Mouse (Mus musculus) telencephalon, adult 2 months (tissue): ENCODE results near the gene Ahsg.
"Not testable (repeated sequence)": the region's sequence is repeated elsewhere in the genome, so short reads cannot be mapped to it uniquely, and the experiment has no call there.

ENCODE experiments used
- DNase-seq: peaks from one replicate; pipeline ENCODE4 v3.0.0-alpha.2; 2011; ENCODE audit warnings: low read depth, low spot score

Gene Ahsg

GRCm38 (mm10) chr16:22939120-22939695, 48.1 kb downstream of the Ahsg start:
- DNase-seq, result no peak

- DNase-seq, result not testable (repeated sequence)
Measured at GRCm38 (mm10) chr16:22941825-22942476, 50.9 kb downstream of the Ahsg start.

DNA sequence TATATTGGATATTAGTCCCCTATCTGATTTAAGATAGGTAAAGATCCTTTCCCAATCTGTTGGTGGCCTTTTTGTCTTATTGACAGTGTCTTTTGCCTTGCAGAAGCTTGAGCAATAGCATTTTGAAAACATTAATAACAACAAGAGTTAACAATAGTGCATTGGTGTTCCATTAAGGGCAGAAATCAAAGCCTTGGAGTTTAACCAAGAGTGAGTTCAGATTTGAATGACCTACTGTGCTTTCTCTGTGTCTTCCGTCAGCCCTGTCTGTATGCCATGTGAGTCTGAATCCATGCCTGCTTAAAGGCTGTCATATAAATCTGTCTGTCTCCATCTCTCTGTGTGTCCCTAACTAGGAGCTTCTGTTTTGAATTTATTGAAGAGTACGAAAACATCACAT, 56.3 kb downstream of the Ahsg start:
- DNase-seq, result no peak
